Mouse (Mus musculus): ENCODE measurements around the gene Klri1.
"Not testable (repeated sequence)": the region's sequence is repeated elsewhere in the genome, so short reads cannot be mapped to it uniquely, and the experiment has no call there.

The Klri1 gene

DNA sequence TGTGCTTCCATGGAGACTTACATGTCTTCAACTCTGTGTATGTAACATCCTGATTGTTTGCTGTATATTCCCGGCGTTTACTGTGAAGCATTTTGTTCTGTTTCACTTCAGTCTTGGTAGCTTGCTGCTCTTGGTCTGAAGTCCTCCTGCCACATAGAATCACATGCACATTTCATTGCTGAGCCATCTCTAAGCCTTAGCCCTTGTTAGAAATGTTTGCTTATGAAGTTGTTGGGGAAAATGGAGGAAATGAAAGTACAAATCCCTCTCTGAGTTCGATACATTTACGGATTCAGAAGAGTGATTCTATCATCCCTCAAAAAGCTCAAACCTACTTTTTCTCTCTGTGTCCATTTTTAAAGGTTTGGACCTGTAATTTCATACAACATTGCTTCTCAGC lies at the start of gene Klri1:
Gene Klri1, minus strand, starts transcription at position 101 of the 400 bp plus-strand sequence.
- in situ Hi-C loops (cut with MseI, MboI): no loop called here

DNA sequence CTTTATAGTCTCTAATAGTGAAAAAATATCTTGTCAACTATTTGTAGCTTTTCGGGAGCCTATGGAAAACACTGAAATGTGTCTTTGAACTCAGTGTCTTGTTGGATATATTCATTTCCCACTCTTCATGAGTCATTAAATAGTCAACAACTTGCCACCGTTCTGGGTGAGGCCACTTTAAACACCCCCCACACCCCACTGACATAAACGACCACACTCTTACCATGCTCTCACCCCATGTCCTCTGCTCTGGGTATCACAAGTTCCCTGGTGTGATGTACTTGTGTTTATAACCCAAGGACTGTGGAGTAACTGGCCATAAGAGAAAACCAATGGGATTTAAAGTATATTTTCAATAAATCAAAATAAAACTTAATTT lies 30.7 kb upstream of the Klri1 start:
- in situ Hi-C loops (cut with MseI, MboI): no loop called here

DNA sequence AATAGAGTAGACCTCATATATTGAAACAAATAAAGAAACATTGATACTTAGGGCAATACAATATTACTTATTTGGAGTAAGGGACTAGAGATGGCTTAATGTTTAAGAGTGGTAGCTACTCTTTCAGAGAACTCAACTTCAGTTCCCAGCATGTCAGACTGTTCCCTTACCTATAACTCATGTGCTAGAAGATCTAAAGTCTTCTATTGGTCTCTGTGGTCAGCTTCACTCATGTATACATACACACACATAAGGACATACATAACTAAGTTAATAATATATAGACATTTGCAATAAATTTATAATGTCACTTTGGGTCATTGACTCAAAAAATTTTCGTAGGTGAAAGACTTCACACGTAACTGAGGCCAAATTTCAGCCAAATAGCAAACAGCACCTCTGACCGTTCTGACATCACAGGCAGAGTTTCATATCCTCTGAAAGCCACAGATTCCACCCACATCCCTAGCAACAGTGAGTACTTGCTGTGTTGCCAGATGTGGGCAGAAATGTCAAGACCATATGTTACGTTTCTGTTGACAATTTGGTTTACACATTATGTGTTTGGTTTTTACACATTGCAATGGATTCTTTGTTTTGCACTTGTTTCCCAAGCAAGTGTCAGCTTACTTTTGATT lies 30.2 kb upstream of the Klri1 start:
- in situ Hi-C loops (cut with MseI, MboI): no loop called here

DNA sequence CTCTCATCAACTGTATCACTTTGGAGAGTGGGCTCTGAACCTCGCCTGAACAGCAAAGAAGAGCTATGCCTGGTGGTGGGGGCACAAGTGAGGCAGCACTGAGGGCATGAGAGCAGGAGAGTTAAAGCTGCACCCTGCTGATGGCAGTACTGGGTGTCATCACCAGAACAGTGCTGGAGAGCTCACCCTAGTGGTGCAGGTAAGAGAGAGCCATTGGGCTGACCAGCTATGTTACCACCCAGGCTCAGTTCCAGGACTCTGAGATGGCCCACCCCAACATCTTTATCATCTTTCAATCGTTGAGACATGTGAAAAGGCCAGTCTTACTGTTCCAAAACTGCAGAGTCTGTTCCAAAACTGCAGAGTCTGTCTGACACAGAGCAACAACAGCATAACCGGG lies 29.2 kb upstream of the Klri1 start:
- in situ Hi-C loops (cut with MseI, MboI): no loop called here

DNA sequence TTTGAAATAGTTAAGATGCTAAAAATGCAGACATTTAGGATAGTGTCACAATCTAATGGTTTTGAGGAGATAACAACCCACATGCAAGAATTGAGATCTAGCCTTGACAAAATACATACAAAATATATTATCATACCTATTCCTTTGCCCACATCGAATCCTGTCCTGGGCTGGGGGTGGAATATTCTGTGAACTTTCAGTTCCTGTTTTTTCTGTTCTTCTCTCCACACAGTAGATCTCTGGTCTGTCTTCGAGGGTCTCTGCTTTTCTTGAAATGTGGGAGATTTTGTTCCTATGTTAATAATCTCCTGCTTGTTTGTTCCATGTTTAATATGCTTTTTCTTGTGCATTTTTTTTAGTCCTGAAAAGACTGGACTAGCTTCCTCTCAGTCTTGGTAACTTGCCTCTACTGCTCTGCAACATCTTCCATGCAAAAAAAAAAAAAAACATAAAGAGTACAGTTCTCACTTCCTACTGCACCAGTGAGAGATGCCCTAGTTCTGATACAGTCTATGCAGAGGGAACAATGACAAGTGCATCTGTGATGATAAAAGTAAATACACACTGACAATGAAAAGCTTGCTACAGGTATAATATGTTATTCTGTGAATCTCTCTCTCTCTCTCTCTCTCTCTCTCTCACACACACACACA lies 23.3 kb upstream of the Klri1 start, which contains the start of gene Klri2:
Gene Klri2, minus strand, starts transcription at position 416 of the 653 bp plus-strand sequence.
- in situ Hi-C loops (cut with MseI, MboI): no loop called here

DNA sequence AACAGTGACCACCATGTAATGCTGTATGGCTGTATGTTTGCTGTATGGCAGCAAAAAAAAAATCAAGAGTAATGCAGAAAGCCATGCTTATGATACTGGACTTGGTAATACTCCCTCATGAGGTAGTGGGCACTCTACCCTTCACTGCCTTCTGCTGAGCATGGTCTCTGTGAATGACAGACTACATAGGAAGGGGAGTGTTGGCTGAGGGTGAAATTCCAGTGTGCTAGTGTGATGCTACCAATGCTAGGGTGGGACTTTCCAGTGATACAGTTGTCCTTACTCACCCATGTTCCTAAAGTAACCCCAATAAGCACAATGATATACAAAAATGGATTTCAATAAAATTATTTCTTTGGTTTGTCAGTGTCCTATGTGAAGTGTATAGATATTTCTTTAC lies 19.5 kb upstream of the Klri1 start:
- in situ Hi-C loops (cut with MseI, MboI): no loop called here

DNA sequence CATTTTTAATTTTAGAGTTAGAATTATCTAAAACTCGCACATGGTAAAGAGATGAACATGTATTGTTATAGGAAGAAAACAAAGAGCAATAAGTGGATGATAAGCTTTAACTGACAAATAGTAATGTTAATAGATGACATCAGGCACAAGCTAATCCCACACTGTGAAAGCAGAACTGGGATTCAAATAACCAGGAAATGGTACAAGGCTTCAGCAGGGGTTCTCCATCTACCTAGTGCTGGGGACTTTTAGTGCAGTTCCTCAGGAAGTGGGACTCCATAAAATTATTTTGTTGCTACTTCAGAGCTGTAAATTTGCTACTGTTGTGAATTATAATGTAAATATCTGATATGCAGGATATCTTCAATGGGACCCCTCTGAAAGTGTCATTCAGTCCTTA lies 10.3 kb upstream of the Klri1 start:
- in situ Hi-C loops (cut with MseI, MboI): no loop called here

DNA sequence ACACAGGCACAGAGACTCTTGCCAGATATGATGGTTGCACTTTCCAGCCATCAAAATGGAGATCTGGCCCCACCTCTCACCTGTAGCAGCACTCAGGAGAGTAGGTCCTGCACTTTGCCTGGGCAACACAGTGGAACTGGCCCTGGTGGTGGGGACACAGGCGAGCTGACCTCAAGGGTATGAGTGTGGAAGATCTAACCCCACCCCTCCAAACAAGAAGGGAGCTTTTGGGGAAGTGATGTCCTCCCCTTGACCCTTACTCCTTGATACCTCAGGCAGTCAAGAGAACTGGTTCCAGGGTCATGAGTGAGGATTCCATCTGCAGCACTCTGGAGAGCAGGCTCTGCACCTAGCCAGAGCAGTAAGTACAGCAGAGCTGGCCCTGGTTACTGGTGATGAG lies 4.5 kb upstream of the Klri1 start:
- in situ Hi-C loops (cut with MseI, MboI): no loop called here

DNA sequence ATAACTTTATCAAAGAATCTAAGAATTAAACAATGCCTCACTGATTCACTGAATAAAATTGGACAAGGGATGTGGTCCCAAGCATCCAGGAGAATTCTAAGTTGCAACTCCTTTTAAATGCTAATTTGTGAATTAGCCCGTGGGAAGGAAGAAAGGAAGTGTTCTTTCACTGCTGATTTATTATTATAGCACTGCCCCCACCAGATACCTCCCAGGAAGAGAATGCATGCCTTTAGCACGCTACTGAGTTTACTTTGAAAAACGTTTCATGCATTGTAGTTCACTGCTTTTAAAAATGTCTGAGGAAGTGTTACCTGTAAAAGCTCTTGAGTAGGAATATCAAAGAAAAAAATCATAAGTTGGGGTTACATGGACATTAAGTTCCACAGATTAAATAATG lies 3.6 kb upstream of the Klri1 start:
- in situ Hi-C loops (cut with MseI, MboI): no loop called here

DNA sequence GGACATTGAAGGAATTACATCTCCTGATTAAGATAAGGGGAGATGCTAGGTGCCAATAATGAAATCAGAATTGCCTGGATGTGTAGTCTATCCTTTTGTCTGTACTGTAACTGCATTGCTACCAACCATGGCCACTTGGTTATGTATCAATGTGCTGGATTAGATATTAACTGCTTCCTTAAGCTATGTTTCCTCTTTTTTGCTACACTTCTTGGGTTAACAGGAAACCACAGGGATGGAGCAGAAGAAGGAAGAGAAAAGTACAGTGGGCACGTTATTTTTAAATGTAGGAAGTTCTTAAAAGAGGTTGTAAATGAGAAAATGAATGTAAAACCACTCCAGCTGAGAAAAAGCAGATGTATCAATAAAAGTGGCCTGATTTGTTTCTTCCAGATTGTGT lies 3.4 kb downstream of the Klri1 start:
- in situ Hi-C loops (cut with MseI, MboI): no loop called here

DNA sequence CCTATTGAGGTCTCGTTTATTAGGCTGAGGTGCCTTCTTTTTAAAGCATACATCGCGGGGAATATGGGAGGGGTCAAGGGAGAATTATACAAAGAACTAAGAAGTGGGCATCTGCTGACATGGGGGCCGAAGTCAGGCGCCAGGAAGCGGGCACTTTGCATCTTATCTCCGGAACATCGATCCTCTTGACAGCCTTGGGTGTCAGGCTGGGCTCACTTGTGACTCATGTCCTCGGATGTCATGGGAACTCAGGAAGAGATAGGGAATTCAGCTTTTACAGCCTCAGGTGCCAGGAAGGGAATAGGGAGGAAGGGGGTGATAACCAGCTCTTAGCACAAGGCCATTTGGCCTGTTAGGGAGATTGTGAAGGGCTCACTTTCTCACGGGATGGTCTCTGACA lies 25.5 kb downstream of the Klri1 start:
- in situ Hi-C loops (cut with MseI, MboI): not testable (repeated sequence)

DNA sequence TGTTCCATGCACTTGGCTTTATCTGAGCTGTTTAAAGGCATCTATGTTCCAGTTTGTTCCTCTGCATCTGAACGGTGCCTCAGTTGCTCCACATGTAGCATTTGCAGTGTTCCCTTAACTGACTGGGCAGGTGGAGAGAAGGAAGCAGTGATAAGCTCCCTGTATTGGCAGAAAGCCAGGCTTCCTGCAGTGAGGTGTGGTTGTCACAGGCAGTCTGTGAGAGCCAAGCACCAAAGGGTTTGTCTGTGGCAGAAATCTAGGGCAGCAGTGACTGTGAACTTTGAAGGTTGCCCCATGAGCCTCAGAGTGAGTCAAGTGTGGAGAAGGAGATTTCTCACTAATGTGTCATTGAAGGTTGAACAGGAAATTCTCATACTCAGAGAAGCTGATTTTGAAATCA lies 36.6 kb downstream of the Klri1 start:
- in situ Hi-C loops (cut with MseI, MboI): no loop called here

DNA sequence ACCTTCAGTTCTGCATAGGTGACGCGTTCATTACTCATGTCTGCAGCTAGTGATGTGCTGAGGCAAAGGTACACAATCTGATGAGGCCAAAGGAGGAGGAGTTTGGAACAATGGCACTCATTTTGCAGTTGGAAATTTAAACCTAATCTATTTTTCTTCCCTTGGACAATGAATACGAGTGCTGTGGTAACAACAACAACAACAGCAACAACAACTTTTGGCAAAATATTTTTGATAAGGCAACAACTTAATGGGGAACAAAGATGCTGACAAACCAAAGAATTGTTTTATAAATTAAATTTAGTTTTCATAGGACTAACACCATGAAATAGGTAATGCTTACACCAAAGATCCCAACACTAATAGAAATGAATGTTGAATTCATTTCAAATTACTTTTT lies 38.1 kb downstream of the Klri1 start, which contains the start of gene Klrc1:
Gene Klrc1, minus strand, starts transcription at position 101 of the 400 bp plus-strand sequence.
- in situ Hi-C loops (cut with MseI, MboI): no loop called here

DNA sequence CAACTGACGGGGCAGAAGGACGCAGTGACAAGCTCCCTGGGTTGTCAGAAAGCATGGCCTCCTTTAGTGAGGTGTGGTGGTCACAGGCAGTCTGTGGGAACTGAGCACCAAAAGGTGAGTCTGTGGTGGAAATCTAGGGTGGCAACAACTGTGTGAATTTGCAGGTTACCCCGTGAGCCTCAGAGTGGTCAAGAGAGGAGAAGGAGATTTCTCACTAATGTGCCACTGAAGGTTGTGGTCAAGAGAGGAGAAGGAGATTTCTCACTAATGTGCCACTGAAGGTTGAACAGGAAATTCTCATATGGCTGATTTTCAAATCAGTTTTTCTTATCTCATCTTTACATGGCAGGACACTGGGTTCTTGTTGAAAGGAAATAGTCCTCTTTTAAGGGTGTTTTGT lies 55.6 kb downstream of the Klri1 start:
- in situ Hi-C loops (cut with MseI, MboI): not testable (repeated sequence)

DNA sequence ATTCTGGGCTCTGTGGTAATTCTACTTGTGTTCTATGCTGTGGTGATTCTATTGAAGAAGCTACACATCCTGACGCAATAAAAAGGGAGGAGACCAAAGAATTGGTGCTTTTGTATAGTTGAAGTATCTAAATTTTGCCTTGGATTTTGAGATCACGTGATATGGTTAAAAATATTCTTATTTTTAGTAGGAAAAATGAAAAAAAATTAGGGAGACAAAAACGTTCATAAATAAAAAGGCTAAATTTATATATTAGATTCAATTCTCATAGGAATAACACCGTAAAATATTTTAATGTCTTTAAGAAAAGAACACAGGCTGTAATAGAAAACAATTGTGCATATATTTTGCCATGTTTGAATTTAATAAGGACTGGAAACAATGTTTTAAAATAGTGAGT lies 56.3 kb downstream of the Klri1 start, which contains the start of gene Klrc2:
Gene Klrc2, minus strand, starts transcription at position 101 of the 400 bp plus-strand sequence.
- in situ Hi-C loops (cut with MseI, MboI): not testable (repeated sequence)

All from mouse trophoblast stem cell (cell line).